Comparison of ENCODE assay signal across 7 mouse cellular contexts in the genomic region with DNA sequence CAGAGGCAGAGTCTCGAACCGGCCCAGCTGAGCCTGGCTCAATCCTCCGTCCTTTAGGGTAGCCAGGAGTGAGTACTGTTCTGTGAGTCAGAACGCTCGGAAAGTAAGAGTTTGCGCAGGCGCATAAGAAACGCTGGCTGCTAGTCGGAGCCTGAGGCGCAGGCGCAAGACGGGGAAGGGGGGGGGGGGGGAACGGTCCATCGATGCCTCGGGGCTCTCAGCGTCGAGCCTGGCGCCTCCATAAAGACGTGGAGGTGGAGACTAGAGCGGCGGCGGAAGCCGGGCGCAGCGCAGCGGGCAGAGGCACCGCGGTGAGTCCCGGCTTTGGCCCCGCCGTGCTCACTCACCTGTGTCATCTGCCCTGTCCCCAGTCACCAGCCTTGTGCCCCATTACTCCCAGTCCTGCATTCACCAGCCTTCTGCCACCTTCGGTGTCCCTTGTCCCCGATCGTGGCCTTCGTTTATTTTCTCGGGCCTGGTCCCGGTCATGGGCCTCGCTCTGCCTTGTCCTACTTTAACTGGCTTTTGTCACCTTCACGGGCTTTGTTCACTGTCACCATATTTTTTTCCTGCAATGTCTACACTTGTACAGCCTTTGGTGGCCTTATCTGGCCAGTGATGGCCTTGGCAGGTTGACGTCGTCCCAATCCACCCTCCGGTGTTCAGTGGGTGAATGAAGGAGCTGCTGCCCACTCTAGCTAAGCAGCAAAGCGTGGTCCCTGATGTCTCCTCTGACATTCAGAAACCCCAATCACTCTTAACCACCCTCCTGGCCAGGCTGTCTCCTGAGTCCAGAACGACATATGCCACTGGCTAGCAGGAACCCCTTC. TPM values are rescaled to one million over a fixed set of nuclear protein-coding genes. Genes with fewer than 3 reads are reported as not detected.
DNase-seq lines count a peak whose midpoint lies in the region; ATAC-seq lines count a peak whose summit lies in the region.

A gene (plus strand): TSS at position 175 of the 830 bp plus-strand sequence.

- H3K4me3 ChIP-seq in intestine, embryonic 15.5 days (replicated peaks), result peak within 1 kb of the TSS; percentile 68
- H3K4me3 ChIP-seq in midbrain, embryonic 10.5 days, result peak within 1 kb of the TSS; percentile 88

- peaks cover 27% of the 10 kb centered on the region for H3K4me1 ChIP-seq in intestine, embryonic 15.5 days (replicated peaks)
- peaks cover 31% of the 10 kb centered on the region for H3K4me1 ChIP-seq in midbrain, embryonic 10.5 days

- peak within 1 kb of the TSS; percentile 44; the same call in 1 of the 2 replicates for H3K27ac ChIP-seq in intestine, embryonic 15.5 days
- peak within 1 kb of the TSS; percentile 96 for H3K27ac ChIP-seq in midbrain, embryonic 10.5 days (replicated peaks)

- H3K9me3 ChIP-seq in intestine, embryonic 15.5 days, result no peaks in the 10 kb centered on the region
- H3K9me3 ChIP-seq in midbrain, embryonic 10.5 days (replicated peaks), result no peaks in the 10 kb centered on the region

- 1% methylated on average over 40 of the region's 44 CpGs for WGBS in intestine, embryonic 15.5 days
- 2% methylated on average over 42 of the region's 44 CpGs for WGBS in midbrain, embryonic 10.5 days

- peak; percentile 74 to 76 for DNase-seq in adrenal gland, adult 18-20 months (ENCODE audit: low spot score in 2 of 2)
- DNase-seq in embryo, embryonic 11 days, result peak; percentile 97
- peak; percentile 71 to 82 for DNase-seq in gastrocnemius, postnatal 36 days
- peak; percentile 84 to 92 for DNase-seq in left cerebral cortex, postnatal 25 days (ENCODE audit: low spot score in 2 of 2)
- peak; percentile 96 for DNase-seq in midbrain, embryonic 10.5 days (ENCODE audit: low spot score)
- peak; percentile 77 for DNase-seq in right cerebral cortex, postnatal 4 days

- peaks cover 7% of the 10 kb centered on the region for H3K36me3 ChIP-seq in intestine, embryonic 15.5 days
- peaks cover 36% of the 10 kb centered on the region for H3K36me3 ChIP-seq in midbrain, embryonic 10.5 days

- H3K4me2 ChIP-seq in intestine, embryonic 15.5 days (replicated peaks), result peak within 1 kb of the TSS; percentile 84

- intact Hi-C loops in gastrocnemius, postnatal 36 days (cut with DNase I), result no loop called here
- intact Hi-C loops in left cerebral cortex, postnatal 25 days (cut with DNase I), result loop anchor here (2.0 kb wide), 2 partner anchors 40 to 72 kb away; a partner anchor contains a TSS

- no peaks in the 10 kb centered on the region for H3K27me3 ChIP-seq in intestine, embryonic 15.5 days (replicated peaks)
- H3K27me3 ChIP-seq in midbrain, embryonic 10.5 days (ENCODE audit: low read depth, poor library complexity, severe bottlenecking), result no peaks in the 10 kb centered on the region

- peak; percentile 86 for ATAC-seq in intestine, embryonic 15.5 days

- peak within 1 kb of the TSS; percentile 87 for H3K9ac ChIP-seq in intestine, embryonic 15.5 days

RNA-seq across cellular contexts. Expression of the gene that starts here (rescaled TPM):
- 10 to 100 TPM; 92.1 to 94.5 TPM for total RNA-seq in adrenal gland, adult 18-20 months (2021)
- 10 to 100 TPM; 75.3 to 83.6 TPM for total RNA-seq in gastrocnemius, postnatal 36 days (2021)
- polyA plus RNA-seq in intestine, embryonic 15.5 days (2015; fragmentation: Nextera tagmentation; extraction: Ambion mirVana), result 57.5 and 65.2 TPM in 2 replicates
- total RNA-seq in left cerebral cortex, postnatal 25 days (2021), result 100 to 1,000 TPM; 112 to 127 TPM
- polyA plus RNA-seq in midbrain, embryonic 10.5 days (2016; fragmentation: Nextera tagmentation; extraction: Ambion mirVana), result 91.2 and 108 TPM in 2 replicates

Comparison
In these comparisons a context has a peak if more than half of its experiments do, and no peak if none do; other contexts are left out.
1. Peak in every context shown above with its lines: DNase-seq, ATAC-seq, H3K4me3 ChIP-seq and H3K27ac ChIP-seq.